Mouse (Mus musculus) MEL (cell line): ENCODE measurements around the gene Unc13c. TPM values are rescaled to one million over a fixed set of nuclear protein-coding genes. Genes with fewer than 3 reads are reported as not detected.

ENCODE experiments used
- DNase-seq: peaks from one replicate; pipeline ENCODE4 v3.0.0; 2011; ENCODE audit warnings: low read depth, low spot score
- H3K27ac ChIP-seq: 2 replicates; pipeline ENCODE4 v1.5.1; 2012; ENCODE audit warnings: low read depth, mild to moderate bottlenecking, control low read depth, low read length, moderate library complexity; ENCODE audit not compliant: control insufficient read depth
- H3K27me3 ChIP-seq, 2 experiments: fragments of 150-350 bp in 1 of 2; sonication (generic) in 1 of 2; 2 replicates each; pipeline ENCODE4 v1.6.1; 2012; ENCODE audit warnings: low read length in 2 of 2, mild to moderate bottlenecking in 2 of 2, improper control_type of control experiment in 1 of 2, moderate library complexity in 1 of 2; ENCODE audit not compliant: insufficient read depth in 2 of 2, control insufficient read depth in 1 of 2
- H3K36me3 ChIP-seq, 2 experiments: 2 replicates each; pipeline ENCODE4 v1.6.1; 2012 to 2014; ENCODE audit warnings: low read length in 2 of 2, improper control_type of control experiment in 1 of 2, inconsistent platforms in 1 of 2, mild to moderate bottlenecking in 1 of 2; ENCODE audit not compliant: insufficient read depth in 2 of 2, control insufficient read depth in 1 of 2
- H3K4me1 ChIP-seq, 2 experiments: fragments of 150-350 bp in 1 of 2; sonication (generic) in 1 of 2; 2 replicates each; pipeline ENCODE4 v1.6.1; 2012; ENCODE audit warnings: low read length in 2 of 2, improper control_type of control experiment in 1 of 2, mild to moderate bottlenecking in 1 of 2; ENCODE audit not compliant: insufficient read depth in 2 of 2, control insufficient read depth in 1 of 2
- H3K4me3 ChIP-seq, 2 experiments: fragments of 150-350 bp in 1 of 2; sonication (generic) in 1 of 2; 2 replicates each; pipeline ENCODE4 v1.5.1; 2012; ENCODE audit warnings: low read depth in 2 of 2, low read length in 2 of 2, mild to moderate bottlenecking in 2 of 2, moderate library complexity in 2 of 2, control low read depth in 1 of 2, improper control_type of control experiment in 1 of 2; ENCODE audit not compliant: control insufficient read depth in 1 of 2, insufficient read depth in 1 of 2
- H3K79me2 ChIP-seq: 2 replicates; pipeline ENCODE4 v1.6.1; 2012; ENCODE audit warnings: mild to moderate bottlenecking, low read length, moderate library complexity; ENCODE audit not compliant: control insufficient read depth, poor library complexity, insufficient read depth
- H3K9ac ChIP-seq: 2 replicates; pipeline ENCODE4 v1.6.1; 2012; ENCODE audit warnings: low read depth, mild to moderate bottlenecking, control low read depth, low read length, moderate library complexity; ENCODE audit not compliant: control insufficient read depth, poor library complexity, severe bottlenecking
- H3K9me3 ChIP-seq: fragments of 150-350 bp; sonication (generic); replicated peaks from 2 replicates; pipeline ENCODE4 v1.6.1; 2012; ENCODE audit warnings: mild to moderate bottlenecking, low read length, improper control_type of control experiment, moderate library complexity; ENCODE audit not compliant: insufficient read depth
- BHLHE40 ChIP-seq: IDR thresholded peaks from 2 replicates; pipeline ENCODE4 v1.6.1; 2012; ENCODE audit warnings: low read depth, mild to moderate bottlenecking, inconsistent platforms, low read length, improper control_type of control experiment, borderline replicate concordance
- CHD1 ChIP-seq: IDR thresholded peaks from 2 replicates; pipeline ENCODE4 v1.6.1; 2012; ENCODE audit warnings: low read depth, mild to moderate bottlenecking, inconsistent platforms, low read length, improper control_type of control experiment
- E2F4 ChIP-seq: IDR thresholded peaks from 2 replicates; pipeline ENCODE4 v1.6.1; 2011; ENCODE audit warnings: low read depth, low read length, improper control_type of control experiment, borderline replicate concordance
- EP300 ChIP-seq, 2 experiments: IDR thresholded peaks; 2 replicates each; pipeline ENCODE4 v1.6.1; 2011; ENCODE audit warnings: improper control_type of control experiment in 2 of 2, low read length in 2 of 2, low read depth in 1 of 2, mild to moderate bottlenecking in 1 of 2
- GABPA ChIP-seq: IDR thresholded peaks from 2 replicates; pipeline ENCODE4 v1.6.1; 2012; ENCODE audit warnings: low read depth, mild to moderate bottlenecking, inconsistent platforms, low read length, improper control_type of control experiment, moderate library complexity
- HCFC1 ChIP-seq: IDR thresholded peaks from 2 replicates; pipeline ENCODE4 v1.6.1; 2012; ENCODE audit warnings: low read depth, mild to moderate bottlenecking, inconsistent platforms, low read length, improper control_type of control experiment, moderate library complexity
- MAFK ChIP-seq: IDR thresholded peaks from 2 replicates; pipeline ENCODE4 v1.6.1; 2011; ENCODE audit warnings: low read depth, mild to moderate bottlenecking, low read length, improper control_type of control experiment, borderline replicate concordance
- MYB ChIP-seq: IDR thresholded peaks from 2 replicates; pipeline ENCODE4 v1.6.1; 2011; ENCODE audit warnings: mild to moderate bottlenecking, low read depth, low read length, improper control_type of control experiment
- MYC ChIP-seq: IDR thresholded peaks from 2 replicates; pipeline ENCODE4 v1.6.1; 2011; ENCODE audit warnings: low read depth, mild to moderate bottlenecking, low read length, improper control_type of control experiment, moderate library complexity
- NELFE ChIP-seq: IDR thresholded peaks from 2 replicates; pipeline ENCODE4 v1.6.1; 2011; ENCODE audit warnings: low read depth, low read length, improper control_type of control experiment
- POLR2A ChIP-seq, 2 experiments: IDR thresholded peaks; 2 replicates each; pipeline ENCODE4 v1.6.1; 2011 to 2012; ENCODE audit warnings: low read length in 2 of 2, mild to moderate bottlenecking in 2 of 2, control low read depth in 1 of 2, improper control_type of control experiment in 1 of 2, low read depth in 1 of 2, moderate library complexity in 1 of 2; ENCODE audit not compliant: control insufficient read depth in 1 of 2, insufficient read depth in 1 of 2, poor library complexity in 1 of 2
- RAD21 ChIP-seq: IDR thresholded peaks from 2 replicates; pipeline ENCODE4 v1.6.1; 2011; ENCODE audit warnings: mild to moderate bottlenecking, low read depth, low read length, improper control_type of control experiment
- SMC3 ChIP-seq: IDR thresholded peaks from 2 replicates; pipeline ENCODE4 v1.6.1; 2011; ENCODE audit warnings: low read depth, low read length, improper control_type of control experiment
- TBP ChIP-seq: IDR thresholded peaks from 2 replicates; pipeline ENCODE4 v1.8.0; 2011; ENCODE audit warnings: low read depth, low read length, improper control_type of control experiment
- UBTF ChIP-seq: IDR thresholded peaks from 2 replicates; pipeline ENCODE4 v1.6.1; 2012; ENCODE audit warnings: low read depth, mild to moderate bottlenecking, inconsistent platforms, low read length, improper control_type of control experiment, moderate library complexity, borderline replicate concordance; ENCODE audit not compliant: insufficient read depth
- USF2 ChIP-seq, 2 experiments: IDR thresholded peaks; 2 replicates each; pipeline ENCODE4 v1.6.1; 2011 to 2012; ENCODE audit warnings: improper control_type of control experiment in 2 of 2, low read length in 2 of 2, borderline replicate concordance in 1 of 2, inconsistent platforms in 1 of 2, low read depth in 1 of 2, mild to moderate bottlenecking in 1 of 2; ENCODE audit not compliant: insufficient read depth in 1 of 2
- ZC3H11A ChIP-seq: IDR thresholded peaks from 2 replicates; pipeline ENCODE4 v1.6.1; 2012; ENCODE audit warnings: low read depth, mild to moderate bottlenecking, inconsistent platforms, low read length, improper control_type of control experiment
- ZMIZ1 ChIP-seq: IDR thresholded peaks from 2 replicates; pipeline ENCODE4 v1.6.1; 2012; ENCODE audit warnings: low read depth, mild to moderate bottlenecking, inconsistent platforms, low read length, improper control_type of control experiment, moderate library complexity
- ZNF384 ChIP-seq: IDR thresholded peaks from 2 replicates; pipeline ENCODE4 v1.6.1; 2012; ENCODE audit warnings: low read depth, mild to moderate bottlenecking, inconsistent platforms, low read length, improper control_type of control experiment
- polyA plus RNA-seq, 2 experiments: library from polyadenylated mRNA; stranded (reverse) in 1 of 2; unstranded in 1 of 2; fragments of >175 nt in 1 of 2; fragments of >200 nt in 1 of 2; gene quantifications; 2 replicates each; pipeline versions ENCODE4 v1.2.1 to v1.2.4; 2012; ENCODE audit warnings: low replicate concordance in 2 of 2, low read depth in 1 of 2; ENCODE audit not compliant: insufficient read length in 2 of 2, insufficient read depth in 1 of 2, missing spikeins in 1 of 2
- total RNA-seq: library from RNA; depleted of rRNA; stranded (reverse); fragments of 300-350 nt; gene quantifications from 2 replicates; pipeline ENCODE4 v1.2.3, GENCODE M21; 2012

Gene Unc13c
- total and polyA plus RNA-seq, 3 experiments = not detected

DNA sequence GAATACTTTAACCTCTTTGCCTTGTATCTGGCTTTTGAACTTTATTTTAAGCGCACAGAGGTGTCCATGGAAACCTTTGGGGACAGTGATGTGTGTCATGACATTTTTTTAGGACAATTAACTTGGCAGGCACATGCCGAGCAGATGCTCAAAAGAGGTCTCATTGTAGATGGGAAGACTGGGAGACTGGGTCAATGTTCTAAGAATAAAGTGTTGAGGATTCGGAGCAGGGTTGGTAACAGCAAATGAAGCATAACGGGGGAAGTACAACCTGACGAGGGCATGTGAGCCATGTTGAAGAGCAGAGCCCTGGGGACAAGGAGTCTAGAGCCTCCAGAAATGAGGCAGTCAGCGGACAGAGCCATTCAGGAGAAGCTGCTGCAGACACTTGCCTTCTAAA, 6.3 kb downstream of the Unc13c start:
- no peak overlapping the region for H3K4me3 ChIP-seq
- no peak overlapping the region for H3K27ac ChIP-seq
- no peaks in the 10 kb centered on the region for H3K36me3 ChIP-seq
- H3K79me2 ChIP-seq = no peaks in the 10 kb centered on the region
- DNase-seq = no peak
- no peaks in the 10 kb centered on the region for H3K4me1 ChIP-seq
- H3K27me3 ChIP-seq = no peaks in the 10 kb centered on the region
- no peaks in the 10 kb centered on the region for H3K9me3 ChIP-seq
- no peak overlapping the region for H3K9ac ChIP-seq
- TF ChIP-seq ZNF384 (no peak), MYC (no peak), USF2 (IDR thresholded peaks at IDR 0.05; ENCODE audit: borderline replicate concordance in 1 of 2, insufficient read depth in 1 of 2, low read depth in 1 of 2, low read length in 2 of 2) (no peak), ZMIZ1 (no peak)

DNA sequence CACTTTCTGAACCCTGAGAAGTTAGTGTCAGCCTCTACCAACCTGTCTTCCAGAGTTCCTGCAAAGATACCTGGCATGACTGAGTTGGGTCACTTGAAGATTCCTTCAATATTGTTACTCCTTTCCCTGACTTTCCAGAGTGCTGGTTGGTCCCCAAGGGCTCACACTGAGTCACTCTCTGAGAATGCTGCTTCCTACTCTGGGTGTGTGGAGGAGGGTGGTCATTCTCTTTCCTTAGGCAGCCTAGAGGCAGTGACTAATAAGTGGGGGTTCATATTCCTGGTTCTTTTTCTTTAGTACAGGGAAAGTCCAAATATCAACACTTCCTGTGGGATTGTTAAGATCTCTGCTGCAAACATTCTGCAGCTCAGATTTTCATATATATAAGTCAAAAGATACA, 16.4 kb downstream of the Unc13c start:
- Histone ChIP-seq H3K79me2 (no peaks in the 10 kb centered on the region), H3K36me3 (no peaks in the 10 kb centered on the region), H3K4me1 (no peaks in the 10 kb centered on the region), H3K27me3 (no peaks in the 10 kb centered on the region), H3K4me3 (no peak overlapping the region), H3K27ac (no peak overlapping the region), H3K9ac (no peak overlapping the region), H3K9me3 (no peaks in the 10 kb centered on the region)
- TF ChIP-seq EP300 (IDR thresholded peaks at IDR 0.05; ENCODE audit: low read depth in 1 of 2, low read length in 2 of 2) (no peak), CHD1 (no peak), POLR2A (IDR thresholded peaks at IDR 0.05; ENCODE audit: control insufficient read depth in 1 of 2, insufficient read depth in 1 of 2, low read depth in 1 of 2, low read length in 2 of 2, poor library complexity in 1 of 2) (no peak), SMC3 (no peak), BHLHE40 (no peak), MAFK (no peak), MYC (no peak), E2F4 (no peak), GABPA (no peak), MYB (no peak), USF2 (IDR thresholded peaks at IDR 0.05; ENCODE audit: borderline replicate concordance in 1 of 2, insufficient read depth in 1 of 2, low read depth in 1 of 2, low read length in 2 of 2) (no peak), ZMIZ1 (no peak), HCFC1 (no peak), ZC3H11A (no peak), TBP (no peak), RAD21 (no peak), UBTF (no peak), NELFE (no peak)
- no peak for DNase-seq
